Mouse (Mus musculus) thymus, adult 2 months (tissue): ENCODE data around the gene Inka2. TPM values are rescaled to one million over a fixed set of nuclear protein-coding genes. Genes with fewer than 3 reads are reported as not detected.

Experiments
- DNase-seq: peaks from one replicate; pipeline ENCODE4 v3.0.0; 2021
- H3K27ac ChIP-seq: fragments of 200-500 bp; 2 replicates; pipeline ENCODE4 v1.5.1; 2012; ENCODE audit warnings: low read length, control low read depth; ENCODE audit not compliant: control insufficient read depth, insufficient read depth
- H3K27me3 ChIP-seq: fragments of 200-500 bp; 2 replicates; pipeline ENCODE4 v1.6.1; 2012; ENCODE audit warnings: mild to moderate bottlenecking, low read length, moderate library complexity, mixed read lengths; ENCODE audit not compliant: control insufficient read depth, insufficient read depth
- H3K36me3 ChIP-seq: fragments of 200-500 bp; 2 replicates; pipeline ENCODE4 v1.6.1; 2012; ENCODE audit warnings: mild to moderate bottlenecking, low read length, moderate library complexity; ENCODE audit not compliant: control insufficient read depth, insufficient read depth
- H3K4me1 ChIP-seq: fragments of 200-500 bp; replicated peaks from 2 replicates; pipeline ENCODE4 v1.6.1; 2012; ENCODE audit warnings: low read length; ENCODE audit not compliant: control insufficient read depth, insufficient read depth
- H3K4me3 ChIP-seq: fragments of 200-500 bp; 2 replicates; pipeline ENCODE4 v1.5.1; 2012; ENCODE audit warnings: mild to moderate bottlenecking, low read length, control low read depth, moderate library complexity; ENCODE audit not compliant: control insufficient read depth, insufficient read depth
- CTCF ChIP-seq: fragments of 200-500 bp; IDR thresholded peaks from 2 replicates; pipeline ENCODE4 v1.5.1; 2012; ENCODE audit warnings: mild to moderate bottlenecking, control low read depth, low read length, moderate library complexity, borderline replicate concordance; ENCODE audit not compliant: control insufficient read depth, poor library complexity, insufficient read depth; ENCODE audit errors: extremely low read depth
- POLR2A ChIP-seq: fragments of 200-500 bp; IDR thresholded peaks from 2 replicates; pipeline ENCODE4 v1.6.1; 2012; ENCODE audit warnings: mild to moderate bottlenecking, low read length, control low read depth, moderate library complexity; ENCODE audit not compliant: control insufficient read depth, poor library complexity, insufficient read depth; ENCODE audit errors: extremely low read depth
- WGBS: fragments of 180-500 bp; shearing (Covaris S2); methylation state at CpG from one replicate; pipeline ENCODE4 v1.1.7; 2018; 5-methylcytosine and 5-hydroxymethylcytosine counted together
- polyA plus RNA-seq: library from polyadenylated mRNA; depleted of rRNA; stranded (reverse); fragments of >200 nt; gene quantifications from 2 replicates; pipeline ENCODE4 v1.2.3, GENCODE M21; 2012

The Inka2 gene
- polyA plus RNA-seq, 1 experiment, result 5.5 TPM

GRCm38 (mm10) chr3:105714091-105714819, 9.9 kb downstream of the Inka2 start:
- H3K4me1 ChIP-seq, result no peaks in the 10 kb centered on the region
- H3K27me3 ChIP-seq, result no peaks in the 10 kb centered on the region
- H3K36me3 ChIP-seq, result no peaks in the 10 kb centered on the region; the same call in 1 of the 2 replicates
- TF ChIP-seq CTCF, result no peak
- TF ChIP-seq POLR2A, result no peak
- no peak overlapping the region for H3K27ac ChIP-seq
- WGBS, result 88% methylated on average over 8 of the region's 8 CpGs
- no peak for DNase-seq
- H3K4me3 ChIP-seq, result no peak overlapping the region

DNA sequence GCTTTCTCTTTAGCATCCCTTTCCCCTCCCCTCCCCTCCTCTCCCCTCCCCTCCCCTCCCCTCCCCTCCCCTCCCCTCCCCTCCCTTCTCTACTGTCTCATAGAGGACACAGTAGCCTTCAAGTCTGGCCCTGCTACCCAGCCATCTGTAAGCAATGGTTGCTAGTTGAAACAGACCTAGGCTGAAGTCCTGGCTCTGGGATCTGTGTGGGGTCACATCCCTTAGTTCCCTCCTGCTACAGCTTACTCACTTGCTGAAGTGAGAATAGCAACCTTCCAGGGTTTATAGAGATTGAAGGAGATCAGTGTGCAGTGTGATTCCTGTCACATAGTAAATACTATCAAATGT, 10.4 kb downstream of the Inka2 start:
- DNase-seq, result no peak
- H3K36me3 ChIP-seq, result no peaks in the 10 kb centered on the region; the same call in 1 of the 2 replicates
- H3K4me3 ChIP-seq, result no peak overlapping the region
- no peaks in the 10 kb centered on the region for H3K4me1 ChIP-seq
- H3K27ac ChIP-seq, result no peak overlapping the region
- TF ChIP-seq CTCF (no peak), POLR2A (no peak)
- no peaks in the 10 kb centered on the region for H3K27me3 ChIP-seq

DNA sequence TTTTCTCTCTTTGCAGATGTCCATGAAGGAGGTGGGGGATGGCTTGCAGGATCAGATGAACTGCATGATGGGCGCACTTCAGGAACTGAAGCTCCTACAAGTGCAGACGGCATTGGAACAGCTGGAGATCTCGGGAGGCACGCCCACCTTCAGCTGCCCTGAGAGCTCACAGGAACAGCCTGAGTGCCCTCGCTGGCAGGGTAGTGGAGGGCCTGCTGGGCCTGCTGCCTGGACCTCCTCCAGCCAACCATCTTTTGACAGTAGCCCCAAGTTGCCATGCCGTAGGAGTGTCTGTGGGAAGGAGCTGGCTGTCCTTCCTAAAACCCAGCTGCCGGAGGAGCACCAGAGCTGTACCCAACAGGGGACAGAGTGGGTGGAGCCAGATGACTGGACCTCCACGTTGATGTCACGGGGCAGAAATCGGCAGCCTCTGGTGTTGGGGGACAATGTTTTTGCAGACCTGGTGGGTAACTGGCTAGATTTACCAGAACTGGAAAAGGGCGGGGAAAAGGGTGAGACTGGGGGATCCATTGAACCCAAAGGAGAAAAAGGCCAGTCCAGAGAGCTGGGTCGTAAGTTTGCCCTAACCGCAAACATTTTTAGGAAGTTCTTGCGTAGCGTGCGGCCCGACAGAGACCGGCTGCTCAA, 12.1 kb downstream of the Inka2 start:
- no peak for DNase-seq
- H3K4me1 ChIP-seq, result no peaks in the 10 kb centered on the region
- H3K36me3 ChIP-seq, result no peaks in the 10 kb centered on the region; the same call in 1 of the 2 replicates
- TF ChIP-seq CTCF (no peak), POLR2A (no peak)
- 94% methylated on average over 18 of the region's 18 CpGs for WGBS
- no peaks in the 10 kb centered on the region for H3K27me3 ChIP-seq
- no peak overlapping the region for H3K4me3 ChIP-seq
- H3K27ac ChIP-seq, result no peak overlapping the region

GRCm38 (mm10) chr3:105717856-105718555, 13.6 kb downstream of the Inka2 start:
- Histone ChIP-seq H3K36me3 (no peaks in the 10 kb centered on the region; the same call in 1 of the 2 replicates), H3K27ac (no peak overlapping the region), H3K4me1 (no peaks in the 10 kb centered on the region), H3K27me3 (no peaks in the 10 kb centered on the region), H3K4me3 (no peak overlapping the region)
- TF ChIP-seq POLR2A, result no peak
- no peak for TF ChIP-seq CTCF
- DNase-seq, result no peak
- 96% methylated on average over 11 of the region's 11 CpGs for whole genome bisulfite sequencing

- no peaks in the 10 kb centered on the region for H3K27me3 ChIP-seq
- 84% methylated on average over 4 of the region's 4 CpGs for WGBS
- H3K36me3 ChIP-seq, result no peaks in the 10 kb centered on the region; the same call in 1 of the 2 replicates
- H3K27ac ChIP-seq, result no peak overlapping the region
- H3K4me3 ChIP-seq, result no peak overlapping the region
- TF ChIP-seq CTCF, result no peak
- TF ChIP-seq POLR2A, result no peak
- no peak for DNase-seq
- H3K4me1 ChIP-seq, result no peaks in the 10 kb centered on the region
Observed at GRCm38 (mm10) chr3:105718746-105719145, 14.3 kb downstream of the Inka2 start.

GRCm38 (mm10) chr3:105719979-105720378, 15.6 kb downstream of the Inka2 start:
- Histone ChIP-seq H3K36me3 (no peaks in the 10 kb centered on the region; the same call in 1 of the 2 replicates), H3K27me3 (no peaks in the 10 kb centered on the region), H3K4me3 (no peak overlapping the region), H3K4me1 (no peaks in the 10 kb centered on the region), H3K27ac (no peak overlapping the region)
- WGBS, result 56% methylated on average over 4 of the region's 4 CpGs
- TF ChIP-seq CTCF (no peak), POLR2A (no peak)
- no peak for DNase-seq
